Mouse (Mus musculus): ENCODE results near the gene Dpf2.

DNA sequence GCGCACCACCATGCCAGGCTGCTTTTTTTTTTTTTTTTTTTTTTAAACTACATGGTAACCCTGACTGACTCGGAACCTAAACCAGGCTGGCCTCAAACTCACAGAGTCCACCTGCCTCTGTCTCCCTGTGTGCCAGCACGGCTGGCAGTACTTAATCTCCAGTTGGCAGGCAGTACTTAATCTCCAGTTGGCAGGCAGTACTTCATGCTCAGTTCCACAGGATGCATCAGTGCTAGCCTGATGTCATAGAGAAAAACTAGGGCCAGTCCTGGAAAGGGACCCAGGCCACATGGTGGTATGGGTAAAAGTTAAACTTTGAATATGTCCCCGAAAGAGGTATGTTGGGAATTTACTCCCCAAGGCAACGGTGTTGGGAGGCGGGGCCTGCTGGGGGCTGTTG, 15.3 kb upstream of the Dpf2 start:
- TF ChIP-seq CTCF (IDR thresholded peaks at IDR 0.05; ENCODE audit: low read depth, low read length): no peak
- no peak for TF ChIP-seq GATA1 (IDR thresholded peaks at IDR 0.05; ENCODE audit: borderline replicate concordance, low read length)
- no peak for TF ChIP-seq POLR2AphosphoS5 (IDR thresholded peaks at IDR 0.05; ENCODE audit: insufficient replicate concordance, low read depth, low read length)
- no peak for TF ChIP-seq TAL1 (conservative IDR thresholded peaks at IDR 0.05; ENCODE audit: low read depth, low read length)

Data from G1E (cell line).